Mouse (Mus musculus): Measurements from ENCODE around the gene Cs.

DNA sequence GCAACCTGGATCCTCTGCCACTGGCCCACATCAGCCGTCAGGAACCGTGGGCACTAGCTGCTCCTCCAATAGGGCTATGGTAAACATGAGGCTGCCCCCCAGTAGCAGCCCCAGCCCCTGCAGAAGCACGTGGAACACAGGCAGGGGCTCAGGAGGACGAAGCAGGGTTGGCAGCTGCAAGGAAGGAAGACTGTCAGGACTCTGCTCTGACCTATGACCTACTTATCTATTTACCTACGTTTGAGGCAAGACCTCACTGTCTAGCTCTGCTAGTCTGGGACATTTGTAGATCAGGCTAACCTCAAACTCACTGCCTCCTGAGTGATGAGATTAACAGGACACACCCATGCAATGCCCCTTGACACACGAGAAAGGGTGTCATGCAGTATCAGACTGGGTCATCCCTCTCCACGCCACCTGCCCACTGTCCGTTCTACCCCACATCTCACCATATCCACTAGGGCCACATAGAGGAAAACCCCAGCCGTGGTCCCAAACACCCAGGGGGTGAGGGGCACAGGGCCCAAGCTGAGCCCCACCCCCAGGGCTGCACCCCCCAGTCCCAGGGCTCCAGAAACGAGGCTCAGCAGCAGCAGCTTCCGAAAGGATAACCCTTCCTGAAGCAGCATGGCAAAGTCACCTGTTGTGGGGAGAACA, 58.6 kb downstream of the Cs start:
- TF ChIP-seq POLR2A (IDR thresholded peaks at IDR 0.05; ENCODE audit: low read depth, low read length) (no peak), CTCF (IDR thresholded peaks at IDR 0.05; ENCODE audit: borderline replicate concordance, insufficient read depth, low read length) (no peak)
